Mouse (Mus musculus) heart, embryonic 11.5 days (tissue): ENCODE data around the gene Samd10. TPM values are rescaled to one million over a fixed set of nuclear protein-coding genes. Genes with fewer than 3 reads are reported as not detected.

ENCODE experiments used
- ATAC-seq: fragments of 200-750 bp; cut with Nextera tagmentation; replicated peaks from 2 replicates; pipeline ENCODE4 v1.8.0; 2017; ENCODE audit warnings: moderate library complexity; ENCODE audit not compliant: insufficient number of reproducible peaks, low FRiP score, low TSS enrichment
- H3K27ac ChIP-seq: fragments of 300-500 bp; sonication (generic); 2 replicates; pipeline ENCODE4 v1.5.1; 2014; ENCODE audit warnings: mild to moderate bottlenecking, low read depth, low read length
- H3K27me3 ChIP-seq: fragments of 300-500 bp; sonication (generic); 2 replicates; pipeline ENCODE4 v1.6.1; 2014; ENCODE audit warnings: mild to moderate bottlenecking, low read length, mixed read lengths; ENCODE audit not compliant: control insufficient read depth, insufficient read depth
- H3K36me3 ChIP-seq: fragments of 300-500 bp; sonication (generic); 2 replicates; pipeline ENCODE4 v1.6.1; 2014; ENCODE audit warnings: mild to moderate bottlenecking, low read length, moderate library complexity, mixed read lengths; ENCODE audit not compliant: control insufficient read depth, insufficient read depth
- H3K4me1 ChIP-seq: fragments of 300-500 bp; sonication (generic); 2 replicates; pipeline ENCODE4 v1.6.1; 2014; ENCODE audit warnings: low read length; ENCODE audit not compliant: control insufficient read depth, insufficient read depth
- H3K4me2 ChIP-seq: fragments of 300-500 bp; sonication (generic); 2 replicates; pipeline ENCODE4 v1.6.1; 2014; ENCODE audit warnings: mild to moderate bottlenecking, moderate library complexity
- H3K4me3 ChIP-seq: fragments of 300-500 bp; sonication (generic); 2 replicates; pipeline ENCODE4 v1.5.1; 2014; ENCODE audit warnings: low read depth, low read length
- H3K9ac ChIP-seq: fragments of 300-500 bp; sonication (generic); 2 replicates; pipeline ENCODE4 v1.6.1; 2014; ENCODE audit warnings: mild to moderate bottlenecking, low read depth, low read length, moderate library complexity
- H3K9me3 ChIP-seq: fragments of 300-500 bp; sonication (generic); replicated peaks from 2 replicates; pipeline ENCODE4 v1.6.1; 2016; ENCODE audit warnings: low read length; ENCODE audit not compliant: control insufficient read depth
- WGBS: fragments of 180-500 bp; shearing (Covaris S2); extraction: QIAGEN DNeasy Blood & Tissue Kit; methylation state at CpG from one replicate; pipeline ENCODE4 v1.1.7; 2014; ENCODE audit not compliant: insufficient replicate concordance; 5-methylcytosine and 5-hydroxymethylcytosine counted together
- polyA plus RNA-seq: library from polyadenylated mRNA; unstranded; fragments of >200 nt; fragmentation: Nextera tagmentation; extraction: Ambion mirVana; gene quantifications from 2 replicates; pipeline ENCODE4 v1.2.1, GENCODE M21; 2014

The Samd10 gene
- polyA plus RNA-seq, 1 experiment from 2014 or later: 13.7 TPM

- Histone ChIP-seq H3K4me3 (peak overlapping the region; percentile 83), H3K9ac (peak overlapping the region; percentile 90), H3K27ac (peak overlapping the region; percentile 95), H3K36me3 (peaks cover 18% of the 10 kb centered on the region), H3K4me2 (peak overlapping the region; percentile 98), H3K9me3 (no peaks in the 10 kb centered on the region), H3K4me1 (peaks cover 30% of the 10 kb centered on the region), H3K27me3 (no peaks in the 10 kb centered on the region)
- peak; percentile 82 for ATAC-seq
- under 1% methylated on average over 49 of the region's 49 CpGs for WGBS
These were observed 17.5 kb downstream of the Samd10 start for GRCm38 (mm10) chr2:181581402-181582120.

GRCm38 (mm10) chr2:181581016-181581401, 18.0 kb downstream of the Samd10 start:
- peak overlapping the region; percentile 95 for H3K27ac ChIP-seq
- 1% methylated on average over 11 of the region's 11 CpGs for WGBS

GRCm38 (mm10) chr2:181580131-181580772, 18.8 kb downstream of the Samd10 start:
- Histone ChIP-seq H3K4me2 (peak overlapping the region; percentile 98), H3K4me3 (peak overlapping the region; percentile 83), H3K36me3 (peaks cover 9% of the 10 kb centered on the region), H3K9me3 (no peaks in the 10 kb centered on the region), H3K27me3 (no peaks in the 10 kb centered on the region), H3K9ac (peak overlapping the region; percentile 90), H3K4me1 (peaks cover 30% of the 10 kb centered on the region), H3K27ac (peak overlapping the region; percentile 73; the same call in 1 of the 2 replicates)
- no peak for ATAC-seq
- WGBS: 77% methylated on average over 5 of the region's 5 CpGs

More at GRCm38 (mm10) chr2:181581016-181581401, 18.0 kb downstream of the Samd10 start:
- Histone ChIP-seq H3K4me3 (peak overlapping the region; percentile 83), H3K27me3 (no peaks in the 10 kb centered on the region), H3K4me1 (peaks cover 30% of the 10 kb centered on the region), H3K4me2 (peak overlapping the region; percentile 98), H3K9me3 (no peaks in the 10 kb centered on the region), H3K36me3 (peaks cover 12% of the 10 kb centered on the region), H3K9ac (peak overlapping the region; percentile 90)
- peak; percentile 78 for ATAC-seq

GRCm38 (mm10) chr2:181579681-181580080, 19.3 kb downstream of the Samd10 start:
- no peaks in the 10 kb centered on the region for H3K27me3 ChIP-seq
- no peak overlapping the region for H3K4me3 ChIP-seq
- H3K4me1 ChIP-seq: peaks cover 30% of the 10 kb centered on the region
- no peak overlapping the region for H3K27ac ChIP-seq
- WGBS: 85% methylated on average over 1 of the region's 1 CpGs
- no peaks in the 10 kb centered on the region for H3K9me3 ChIP-seq
- 0 out of 2 replicates have a peak overlapping the region, but pooled peaks have one; percentile 7 for H3K4me2 ChIP-seq
- ATAC-seq: no peak
- H3K36me3 ChIP-seq: peaks cover 7% of the 10 kb centered on the region
- no peak overlapping the region for H3K9ac ChIP-seq

GRCm38 (mm10) chr2:181578790-181579618, 20.0 kb downstream of the Samd10 start:
- H3K4me3 ChIP-seq: no peak overlapping the region
- WGBS: 35% methylated on average over 5 of the region's 5 CpGs
- no peak for ATAC-seq
- no peaks in the 10 kb centered on the region for H3K9me3 ChIP-seq
- peak overlapping the region; percentile 29; the same call in 1 of the 2 replicates for H3K27ac ChIP-seq
- H3K9ac ChIP-seq: 0 out of 2 replicates have a peak overlapping the region, but pooled peaks have one; percentile 10
- peaks cover 30% of the 10 kb centered on the region for H3K4me1 ChIP-seq
- peaks cover under 1% of the 10 kb centered on the region for H3K36me3 ChIP-seq
- H3K27me3 ChIP-seq: no peaks in the 10 kb centered on the region
- peak overlapping the region; percentile 7; the same call in 1 of the 2 replicates for H3K4me2 ChIP-seq

GRCm38 (mm10) chr2:181577981-181578581, 20.9 kb downstream of the Samd10 start:
- Histone ChIP-seq H3K4me2 (no peak overlapping the region), H3K27ac (no peak overlapping the region)
- WGBS: 63% methylated on average over 7 of the region's 7 CpGs

GRCm38 (mm10) chr2:181577126-181577525, 21.9 kb downstream of the Samd10 start:
- peaks cover 30% of the 10 kb centered on the region for H3K4me1 ChIP-seq
- 75% methylated on average over 2 of the region's 2 CpGs for WGBS
- no peak overlapping the region for H3K4me2 ChIP-seq
- H3K9ac ChIP-seq: no peak overlapping the region
- H3K9me3 ChIP-seq: no peaks in the 10 kb centered on the region
- no peaks in the 10 kb centered on the region for H3K27me3 ChIP-seq
- no peak for ATAC-seq
- H3K27ac ChIP-seq: no peak overlapping the region
- no peak overlapping the region for H3K4me3 ChIP-seq
- H3K36me3 ChIP-seq: peaks cover 3% of the 10 kb centered on the region; the same call in 1 of the 2 replicates

More at GRCm38 (mm10) chr2:181577981-181578581, 20.9 kb downstream of the Samd10 start:
- no peak overlapping the region for H3K9ac ChIP-seq
- H3K4me1 ChIP-seq: peaks cover 30% of the 10 kb centered on the region
- H3K9me3 ChIP-seq: no peaks in the 10 kb centered on the region
- H3K36me3 ChIP-seq: peaks cover 3% of the 10 kb centered on the region; the same call in 1 of the 2 replicates
- no peak overlapping the region for H3K4me3 ChIP-seq
- H3K27me3 ChIP-seq: no peaks in the 10 kb centered on the region
- no peak for ATAC-seq

GRCm38 (mm10) chr2:181576613-181577012, 22.4 kb downstream of the Samd10 start:
- H3K27ac ChIP-seq: no peak overlapping the region
- no peak overlapping the region for H3K4me2 ChIP-seq
- peaks cover 3% of the 10 kb centered on the region; the same call in 1 of the 2 replicates for H3K36me3 ChIP-seq
- WGBS: 77% methylated on average over 2 of the region's 2 CpGs
- no peaks in the 10 kb centered on the region for H3K9me3 ChIP-seq
- no peak overlapping the region for H3K4me3 ChIP-seq
- peaks cover 30% of the 10 kb centered on the region for H3K4me1 ChIP-seq
- no peak for ATAC-seq
- H3K9ac ChIP-seq: no peak overlapping the region
- H3K27me3 ChIP-seq: no peaks in the 10 kb centered on the region
